Mouse (Mus musculus) CH12.LX (cell line): ENCODE data around the gene Cd3g. TPM values are rescaled to one million over a fixed set of nuclear protein-coding genes. Genes with fewer than 3 reads are reported as not detected.

ENCODE experiments used
- DNase-seq: peaks from one replicate; pipeline ENCODE4 v3.0.0-alpha.2; 2013; ENCODE audit errors: extremely low read depth
- H3K27ac ChIP-seq: 2 replicates; pipeline ENCODE4 v1.5.1; 2012; ENCODE audit warnings: low read depth, mild to moderate bottlenecking, control low read depth, moderate library complexity; ENCODE audit not compliant: insufficient read depth
- H3K27me3 ChIP-seq: replicated peaks from 2 replicates; pipeline ENCODE3; 2012; ENCODE audit warnings: inconsistent platforms
- H3K36me3 ChIP-seq, 2 experiments: replicated peaks in 1 of 2; 2 replicates each; pipeline versions ENCODE3 to v1.6.1; 2012; ENCODE audit warnings: inconsistent platforms in 1 of 2, low read length in 1 of 2, mild to moderate bottlenecking in 1 of 2, mixed read lengths in 1 of 2, moderate library complexity in 1 of 2; ENCODE audit not compliant: control insufficient read depth in 1 of 2, insufficient read depth in 1 of 2
- H3K4me1 ChIP-seq, 2 experiments: 2 replicates each; pipeline ENCODE4 v1.6.1; 2012; ENCODE audit warnings: inconsistent platforms in 1 of 2, moderate library complexity in 1 of 2; ENCODE audit not compliant: insufficient read depth in 2 of 2, control insufficient read depth in 1 of 2
- H3K4me2 ChIP-seq: 2 replicates; pipeline ENCODE4 v1.6.1; 2012; ENCODE audit warnings: low read depth, mild to moderate bottlenecking, control low read depth; ENCODE audit not compliant: poor library complexity, insufficient read depth, severe bottlenecking
- H3K4me3 ChIP-seq, 3 experiments: fragments of 150-350 bp in 1 of 3; sonication (generic) in 1 of 3; replicated peaks in 1 of 3; 2 replicates each; pipeline versions ENCODE3 to v1.5.1; 2011 to 2012; ENCODE audit warnings: low read depth in 2 of 3, low read length in 2 of 3, mild to moderate bottlenecking in 2 of 3, moderate library complexity in 2 of 3, control low read depth in 1 of 3, improper control_type of control experiment in 1 of 3, inconsistent platforms in 1 of 3, mixed read lengths in 1 of 3; ENCODE audit not compliant: poor library complexity in 1 of 3
- H3K79me2 ChIP-seq: replicated peaks from 2 replicates; pipeline ENCODE4 v1.6.1; 2012; ENCODE audit warnings: mild to moderate bottlenecking, moderate library complexity; ENCODE audit not compliant: control insufficient read depth, poor library complexity, insufficient read depth, severe bottlenecking; ENCODE audit errors: extremely low read depth
- H3K9ac ChIP-seq: 2 replicates; pipeline ENCODE4 v1.6.1; 2012; ENCODE audit warnings: low read depth, mild to moderate bottlenecking, control low read depth, moderate library complexity; ENCODE audit not compliant: insufficient read depth
- H3K9me3 ChIP-seq: replicated peaks from 2 replicates; pipeline ENCODE3; 2012; ENCODE audit warnings: low read length, inconsistent platforms, mixed read lengths
- BHLHE40 ChIP-seq: IDR thresholded peaks from 2 replicates; pipeline ENCODE4 v1.6.1; 2011; ENCODE audit warnings: mild to moderate bottlenecking, low read depth, low read length, improper control_type of control experiment
- CHD1 ChIP-seq: IDR thresholded peaks from 2 replicates; pipeline ENCODE4 v1.6.1; 2012; ENCODE audit warnings: low read depth, low read length, improper control_type of control experiment, inconsistent platforms
- CTCF ChIP-seq, 2 experiments: IDR thresholded peaks in 1 of 2; conservative IDR thresholded peaks in 1 of 2; 2 replicates each; pipeline ENCODE4 v1.5.1; 2011 to 2012; ENCODE audit warnings: low read depth in 2 of 2, low read length in 2 of 2, improper control_type of control experiment in 1 of 2, inconsistent platforms in 1 of 2, mild to moderate bottlenecking in 1 of 2, moderate library complexity in 1 of 2
- E2F4 ChIP-seq: IDR thresholded peaks from 2 replicates; pipeline ENCODE4 v1.6.1; 2011; ENCODE audit warnings: low read depth, low read length, improper control_type of control experiment; ENCODE audit not compliant: insufficient replicate concordance
- EP300 ChIP-seq: IDR thresholded peaks from 2 replicates; pipeline ENCODE4 v1.6.1; 2011; ENCODE audit warnings: low read length, improper control_type of control experiment
- GABPA ChIP-seq: IDR thresholded peaks from 2 replicates; pipeline ENCODE4 v1.6.1; 2012; ENCODE audit warnings: low read depth, low read length, improper control_type of control experiment, inconsistent platforms; ENCODE audit not compliant: insufficient replicate concordance
- IRF4 ChIP-seq: IDR thresholded peaks from 2 replicates; pipeline ENCODE4 v1.6.1; 2014; ENCODE audit warnings: low read depth, mild to moderate bottlenecking, inconsistent platforms, low read length, improper control_type of control experiment
- JUN ChIP-seq: IDR thresholded peaks from 2 replicates; pipeline ENCODE4 v1.6.1; 2011; ENCODE audit warnings: low read depth, mild to moderate bottlenecking, low read length, improper control_type of control experiment, moderate library complexity; ENCODE audit not compliant: insufficient read depth
- JUND ChIP-seq: conservative IDR thresholded peaks from 2 replicates; pipeline ENCODE4 v1.6.1; 2011; ENCODE audit warnings: low read depth, low read length, improper control_type of control experiment
- MAFK ChIP-seq: IDR thresholded peaks from 2 replicates; pipeline ENCODE4 v1.6.1; 2011; ENCODE audit warnings: low read length, improper control_type of control experiment; ENCODE audit not compliant: insufficient replicate concordance
- MAZ ChIP-seq: IDR thresholded peaks from 2 replicates; pipeline ENCODE4 v1.6.1; 2012; ENCODE audit warnings: low read depth, mild to moderate bottlenecking, inconsistent platforms, low read length, improper control_type of control experiment, moderate library complexity
- MEF2A ChIP-seq: IDR thresholded peaks from 2 replicates; pipeline ENCODE4 v1.6.1; 2014; ENCODE audit warnings: low read depth, mild to moderate bottlenecking, inconsistent platforms, low read length, improper control_type of control experiment, borderline replicate concordance
- MXI1 ChIP-seq: IDR thresholded peaks from 2 replicates; pipeline ENCODE4 v1.6.1; 2011; ENCODE audit warnings: mild to moderate bottlenecking, low read depth, low read length, improper control_type of control experiment
- MYC ChIP-seq: IDR thresholded peaks from 2 replicates; pipeline ENCODE4 v1.6.1; 2011; ENCODE audit warnings: low read depth, mild to moderate bottlenecking, improper control_type of control experiment, low read length
- NELFE ChIP-seq: IDR thresholded peaks from 2 replicates; pipeline ENCODE4 v1.6.1; 2011; ENCODE audit warnings: low read depth, low read length, improper control_type of control experiment
- NRF1 ChIP-seq: IDR thresholded peaks from 2 replicates; pipeline ENCODE4 v1.6.1; 2014; ENCODE audit warnings: low read depth, mild to moderate bottlenecking, inconsistent platforms, low read length, improper control_type of control experiment, moderate library complexity
- PAX5 ChIP-seq: IDR thresholded peaks from 2 replicates; pipeline ENCODE4 v1.6.1; 2012; ENCODE audit warnings: low read length, inconsistent platforms, mixed read lengths
- POLR2A ChIP-seq: IDR thresholded peaks from 2 replicates; pipeline ENCODE4 v1.6.1; 2011; ENCODE audit warnings: low read depth, mild to moderate bottlenecking, improper control_type of control experiment, low read length
- TCF12 ChIP-seq: IDR thresholded peaks from 2 replicates; pipeline ENCODE4 v1.6.1; 2014; ENCODE audit warnings: low read depth, mild to moderate bottlenecking, inconsistent platforms, low read length, improper control_type of control experiment
- UBTF ChIP-seq: IDR thresholded peaks from 2 replicates; pipeline ENCODE4 v1.6.1; 2012; ENCODE audit warnings: low read depth, mild to moderate bottlenecking, inconsistent platforms, low read length, improper control_type of control experiment, moderate library complexity
- USF1 ChIP-seq: IDR thresholded peaks from 2 replicates; pipeline ENCODE4 v1.6.1; 2014; ENCODE audit warnings: low read depth, mild to moderate bottlenecking, inconsistent platforms, low read length, improper control_type of control experiment
- USF2 ChIP-seq: conservative IDR thresholded peaks from 2 replicates; pipeline ENCODE4 v1.6.1; 2011; ENCODE audit warnings: low read depth, low read length, improper control_type of control experiment
- ZC3H11A ChIP-seq: IDR thresholded peaks from 2 replicates; pipeline ENCODE4 v1.6.1; 2012; ENCODE audit warnings: low read depth, mild to moderate bottlenecking, inconsistent platforms, low read length, improper control_type of control experiment
- ZKSCAN1 ChIP-seq: IDR thresholded peaks from 2 replicates; pipeline ENCODE4 v1.6.1; 2012; ENCODE audit warnings: low read depth, inconsistent platforms, low read length, improper control_type of control experiment, borderline replicate concordance
- ZMIZ1 ChIP-seq: IDR thresholded peaks from 2 replicates; pipeline ENCODE4 v1.6.1; 2012; ENCODE audit warnings: low read depth, mild to moderate bottlenecking, inconsistent platforms, low read length, improper control_type of control experiment
- dilution Hi-C: fragments of 300-500 bp; cut with MboI; formaldehyde crosslinking; loops from 2 replicates; pipeline ENCODE4 v1.14.3; 2020; ENCODE audit warnings: low sequenced_read_pairs; ENCODE audit not compliant: extremely low pct_unique_long_range_greater_than_20kb, extremely low pct_ligation_motif_present
- in situ Hi-C: fragments of 300-500 bp; cut with MboI; formaldehyde crosslinking; loops from 3 replicates; pipeline ENCODE4 v1.14.3; 2019; ENCODE audit warnings: low sequenced_read_pairs, low pct_ligation_motif_present, low pct_unique_long_range_greater_than_20kb, mixed read lengths
- polyA plus RNA-seq: library from polyadenylated mRNA; unstranded; fragments of >175 nt; gene quantifications from 2 replicates; pipeline ENCODE4 v1.2.1, GENCODE M21; 2012; ENCODE audit warnings: low read depth; ENCODE audit not compliant: insufficient read length
- total RNA-seq, 2 experiments: library from RNA; depleted of rRNA; stranded (reverse); fragments of 300-350 nt in 1 of 2; fragments of >200 nt in 1 of 2; gene quantifications; 2 replicates each; pipeline ENCODE4 v1.2.3; 2012 to 2014

The Cd3g gene
- total and polyA plus RNA-seq, 3 experiments: 1.7 to 12.7 (median 2.9) TPM

- Histone ChIP-seq H3K36me3 (no peaks in the 10 kb centered on the region), H3K9ac (peak overlapping the region; percentile 7; the same call in 1 of the 2 replicates), H3K27me3 (no peaks in the 10 kb centered on the region), H3K4me1 (peaks cover 15 to 25% of the 10 kb centered on the region in 2 experiments), H3K27ac (no peak overlapping the region), H3K79me2 (no peaks in the 10 kb centered on the region), H3K9me3 (no peaks in the 10 kb centered on the region), H3K4me2 (peak overlapping the region; percentile 41), H3K4me3 (no peak overlapping the region)
- dilution Hi-C loops: no loop called here
- no peak for DNase-seq
- TF ChIP-seq JUN (peak; percentile 64), BHLHE40 (no peak), TCF12 (peak; percentile 55; the same call in 1 of the 2 replicates), CTCF (conservative IDR thresholded peaks at IDR 0.05 in 1 of 2, IDR thresholded peaks at IDR 0.05 in 1 of 2; ENCODE audit: low read depth in 2 of 2, low read length in 2 of 2) (no peak), GABPA (no peak), CHD1 (0 out of 2 replicates have a peak, but pooled peaks have one; percentile 45), MEF2A (0 out of 2 replicates have a peak, but pooled peaks have one; percentile 24), MAFK (0 out of 2 replicates have a peak, but pooled peaks have one; percentile 14), IRF4 (peak; percentile 61), MXI1 (0 out of 2 replicates have a peak, but pooled peaks have one; percentile 30), EP300 (peak; percentile 69), JUND (peak; percentile 55; the same call in 1 of the 2 replicates), PAX5 (no peak)
- in situ Hi-C loops: loop anchor here (5.0 to 25.0 kb wide), 2 partner anchors 35 to 380 kb away; partner anchors contain the start of gene Fxyd2
Measured at GRCm38 (mm10) chr9:45007404-45007803, 27.2 kb upstream of the Cd3g start.

- dilution Hi-C loops: no loop called here
- H3K9ac ChIP-seq: no peak overlapping the region
- H3K27me3 ChIP-seq: no peaks in the 10 kb centered on the region
Measured at GRCm38 (mm10) chr9:45000249-45000648, 20.0 kb upstream of the Cd3g start.

More at GRCm38 (mm10) chr9:45000249-45000648, 20.0 kb upstream of the Cd3g start:
- TF ChIP-seq IRF4 (no peak), CTCF (conservative IDR thresholded peaks at IDR 0.05 in 1 of 2, IDR thresholded peaks at IDR 0.05 in 1 of 2; ENCODE audit: low read depth in 2 of 2, low read length in 2 of 2) (no peak), NELFE (no peak), NRF1 (no peak), ZMIZ1 (no peak), MAFK (no peak), ZC3H11A (no peak), MAZ (no peak), ZKSCAN1 (no peak), TCF12 (no peak), JUND (no peak), MXI1 (no peak), UBTF (no peak), POLR2A (no peak), USF2 (no peak), USF1 (no peak), PAX5 (no peak), E2F4 (no peak), JUN (no peak), MYC (no peak)
- H3K4me2 ChIP-seq: no peak overlapping the region
- peaks cover 6 to 10% of the 10 kb centered on the region in 2 experiments; a peak in 3 of 4 replicates for H3K4me1 ChIP-seq
- no peaks in the 10 kb centered on the region for H3K79me2 ChIP-seq
- no peak overlapping the region for H3K27ac ChIP-seq
- no peak overlapping the region for H3K4me3 ChIP-seq
- no peaks in the 10 kb centered on the region for H3K36me3 ChIP-seq
- H3K9me3 ChIP-seq: no peaks in the 10 kb centered on the region
- in situ Hi-C loops: loop anchor here (25.0 kb wide), 1 partner anchor 387 kb away; the partner anchor contains the start of gene Fxyd2
- DNase-seq: no peak
